Mouse (Mus musculus) c-Kit-positive CD71-positive TER-119-positive erythroid progenitor cells, embryonic 14.5 days (primary cell): ENCODE measurements around the gene Ppp1r14d.
A peak's percentile ranks its signal among the peaks of the same experiment; 100 is the strongest.

Experiments used
- DNase-seq: peaks from one replicate; pipeline ENCODE4 v3.0.0-alpha.2; 2013; ENCODE audit warnings: low spot score

Gene Ppp1r14d

DNA sequence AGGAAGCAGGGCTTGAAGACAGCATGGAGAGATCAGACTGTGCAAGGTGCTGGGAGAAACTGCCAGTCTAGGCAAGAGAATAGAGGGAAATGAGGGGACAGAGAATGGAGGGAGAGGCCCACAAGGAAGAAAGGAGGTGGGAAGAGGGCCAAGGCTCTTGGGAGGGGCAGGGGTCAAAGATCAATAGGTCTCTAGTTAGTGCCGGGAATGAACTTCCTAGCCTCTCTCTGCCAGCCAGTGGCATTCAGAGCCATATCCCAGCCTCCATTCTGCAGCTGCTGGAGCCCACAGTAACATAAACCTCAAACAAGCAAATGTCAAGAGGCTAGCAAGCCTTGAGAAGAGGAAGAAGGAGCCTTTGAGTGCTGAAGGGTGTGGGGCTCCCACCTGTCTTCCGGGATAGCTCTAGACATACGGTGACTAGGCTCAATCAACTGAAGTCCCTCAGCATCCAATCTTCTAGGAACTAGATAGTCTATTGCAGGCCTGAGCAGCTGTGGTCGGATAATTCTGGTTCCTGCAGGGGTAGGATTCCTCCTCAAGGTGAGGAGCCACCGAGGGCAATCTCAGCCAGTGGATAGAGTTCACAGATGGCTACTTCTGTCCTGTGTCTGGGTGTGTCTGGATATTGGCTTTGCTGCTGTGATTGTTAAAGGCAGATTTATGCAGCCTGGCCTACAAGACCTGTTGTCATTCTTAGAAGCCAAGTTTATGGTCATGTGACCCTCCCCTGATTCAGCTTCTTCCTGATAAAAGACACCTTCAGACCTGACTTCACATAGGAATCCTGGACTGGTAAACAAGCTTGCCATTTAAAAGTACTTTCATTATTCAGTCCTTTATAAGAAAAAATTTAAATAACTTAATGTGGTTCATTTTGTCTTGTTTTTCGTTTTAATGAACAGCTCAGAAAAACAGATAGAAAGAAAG lies at the start of gene Ppp1r14d:
Gene Ppp1r14d, minus strand, starts transcription at position 132 of the 930 bp plus-strand sequence.
- no peak for DNase-seq

DNA sequence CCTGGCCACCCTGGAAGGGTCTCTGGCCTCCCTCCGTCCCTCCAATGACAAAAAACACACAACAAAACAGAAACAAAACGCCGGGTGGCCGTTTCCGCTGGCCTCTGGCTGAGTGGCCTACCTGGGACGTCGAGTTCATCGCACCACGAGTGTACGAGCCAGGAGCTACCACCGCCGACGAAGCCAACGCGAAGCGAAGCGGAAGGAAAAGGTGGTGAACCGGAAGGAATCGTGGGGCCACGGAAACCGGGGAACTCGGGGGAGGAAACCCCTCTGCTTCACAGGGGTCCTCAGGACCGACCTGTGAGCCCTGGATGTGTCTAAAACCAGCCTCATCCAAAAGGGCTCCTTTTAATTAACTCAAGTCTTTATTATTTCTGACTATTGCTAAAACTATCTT lies 48.1 kb upstream of the Ppp1r14d start:
- DNase-seq = no peak

DNA sequence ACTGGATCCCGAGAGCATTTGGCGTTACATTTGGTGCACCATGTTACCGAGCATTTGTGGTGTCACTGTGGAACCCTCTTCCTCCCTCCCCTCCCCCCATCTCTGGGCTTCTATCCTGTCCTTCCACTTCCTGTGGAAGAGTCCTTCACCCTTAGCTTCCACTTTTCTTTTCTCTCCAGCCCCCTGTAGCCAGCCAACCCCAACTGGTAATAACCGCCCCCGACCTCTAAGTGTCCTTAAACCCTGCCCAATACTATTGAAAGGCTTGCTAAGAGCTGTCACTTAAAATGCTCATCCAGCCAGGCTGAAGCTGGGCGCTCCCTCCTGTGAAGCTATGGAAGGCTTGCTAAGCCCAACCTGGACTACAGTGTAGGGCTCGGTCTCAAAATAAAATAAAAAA lies 47.2 kb upstream of the Ppp1r14d start:
- no peak for DNase-seq

- DNase-seq = no peak
Measured at GRCm38 (mm10) chr2:119274126-119274525, 44.4 kb upstream of the Ppp1r14d start.

- DNase-seq = peak; percentile 56
Measured at GRCm38 (mm10) chr2:119270643-119271331, 41.1 kb upstream of the Ppp1r14d start, which contains the start of gene Rhov. Gene Rhov (minus strand): TSS chr2:119271272.

DNA sequence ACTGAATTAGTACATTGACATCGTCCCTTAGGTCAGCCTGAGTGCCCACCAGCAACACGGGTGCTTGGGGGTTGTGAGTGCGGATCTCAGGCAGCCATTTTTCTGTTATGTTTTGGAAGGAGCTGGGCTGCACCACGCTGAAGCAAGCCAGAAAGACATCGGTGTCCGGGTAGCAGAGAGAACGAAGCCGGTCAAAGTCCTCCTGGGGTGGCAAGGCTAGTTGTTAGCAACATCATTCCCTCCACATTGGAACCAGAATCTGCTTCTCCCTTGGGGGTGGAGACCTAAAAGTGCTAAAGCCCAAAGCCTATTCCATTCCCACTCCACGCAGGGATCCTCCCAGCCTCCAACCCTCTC lies 40.6 kb upstream of the Ppp1r14d start:
- DNase-seq = no peak

DNA sequence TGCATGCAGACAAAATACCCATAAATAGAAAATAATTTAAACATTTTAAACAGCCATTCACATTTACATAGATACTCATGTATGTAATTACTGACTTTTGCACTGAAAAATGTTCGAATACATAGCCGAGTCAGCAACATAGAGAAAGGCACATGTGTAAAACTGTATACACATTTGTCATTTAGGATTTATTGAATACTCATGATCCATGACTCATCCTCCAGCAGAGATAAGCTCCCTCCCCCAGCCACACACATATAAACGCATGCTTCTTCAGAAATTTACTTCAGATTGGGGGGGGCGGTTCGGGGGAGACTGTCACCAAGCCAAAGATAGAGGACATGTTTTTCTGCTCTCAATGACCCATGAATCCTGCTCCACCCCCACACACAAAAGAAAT lies 34.1 kb upstream of the Ppp1r14d start:
- no peak for DNase-seq

DNA sequence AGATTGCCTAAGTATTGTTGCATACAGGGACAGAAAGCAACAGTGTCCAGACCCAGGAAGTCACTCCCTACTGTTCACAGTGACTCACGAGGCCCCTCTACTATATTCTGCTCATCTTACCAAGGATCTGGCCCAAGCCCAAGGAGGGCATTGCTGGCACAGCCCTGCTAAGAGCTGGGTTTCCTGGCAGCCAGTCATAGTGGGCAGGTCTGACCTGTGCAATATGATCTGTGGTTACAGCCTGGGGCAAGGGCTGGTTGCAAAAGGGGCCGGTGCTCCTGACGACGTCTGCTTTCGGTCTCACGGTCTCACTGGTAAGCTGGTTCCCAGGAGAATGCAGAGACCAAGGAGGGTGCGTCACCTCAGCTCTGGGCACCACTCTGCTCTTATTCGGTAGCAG lies 33.3 kb upstream of the Ppp1r14d start:
- no peak for DNase-seq

DNA sequence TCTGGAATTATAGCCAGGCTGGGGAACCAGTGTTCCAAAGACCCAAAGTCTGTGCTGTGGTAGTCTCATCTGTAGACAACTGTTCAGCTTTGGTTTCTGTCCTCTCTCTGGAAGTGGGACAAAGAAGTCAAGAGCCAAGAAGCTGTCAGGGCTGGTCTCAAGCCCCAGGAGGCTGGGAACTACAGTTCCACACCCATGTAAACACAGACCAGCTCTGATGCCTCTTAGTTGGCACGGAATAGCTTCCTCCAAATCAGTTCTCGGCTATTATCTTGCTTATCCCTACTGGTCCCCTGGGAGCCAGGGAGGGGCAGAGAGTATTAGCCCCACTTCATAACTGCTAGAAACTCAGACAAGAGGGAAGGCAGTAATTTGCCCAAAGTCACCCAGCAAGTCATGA lies 31.6 kb upstream of the Ppp1r14d start:
- no peak for DNase-seq

- no peak for DNase-seq
Measured at GRCm38 (mm10) chr2:119260518-119260917, 30.8 kb upstream of the Ppp1r14d start.

DNA sequence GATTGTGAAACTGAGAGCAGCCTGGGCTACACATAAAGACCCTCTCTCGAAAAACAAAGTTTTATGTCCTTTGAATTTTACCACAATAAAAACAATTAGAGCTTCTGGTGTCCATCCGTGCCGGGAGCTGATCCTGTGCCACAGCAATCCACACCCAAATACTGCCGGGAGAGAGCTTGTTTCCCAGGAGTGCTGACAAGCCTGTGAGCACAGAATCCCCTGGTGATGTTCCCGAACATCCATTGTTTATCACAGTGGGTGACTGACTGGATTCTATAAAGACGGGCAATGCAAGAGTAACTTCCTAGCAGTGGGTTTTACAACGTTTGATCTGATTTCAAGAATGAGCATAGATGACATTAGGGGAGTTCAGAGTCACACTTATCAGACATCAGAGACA lies 25.3 kb upstream of the Ppp1r14d start:
- no peak for DNase-seq

DNA sequence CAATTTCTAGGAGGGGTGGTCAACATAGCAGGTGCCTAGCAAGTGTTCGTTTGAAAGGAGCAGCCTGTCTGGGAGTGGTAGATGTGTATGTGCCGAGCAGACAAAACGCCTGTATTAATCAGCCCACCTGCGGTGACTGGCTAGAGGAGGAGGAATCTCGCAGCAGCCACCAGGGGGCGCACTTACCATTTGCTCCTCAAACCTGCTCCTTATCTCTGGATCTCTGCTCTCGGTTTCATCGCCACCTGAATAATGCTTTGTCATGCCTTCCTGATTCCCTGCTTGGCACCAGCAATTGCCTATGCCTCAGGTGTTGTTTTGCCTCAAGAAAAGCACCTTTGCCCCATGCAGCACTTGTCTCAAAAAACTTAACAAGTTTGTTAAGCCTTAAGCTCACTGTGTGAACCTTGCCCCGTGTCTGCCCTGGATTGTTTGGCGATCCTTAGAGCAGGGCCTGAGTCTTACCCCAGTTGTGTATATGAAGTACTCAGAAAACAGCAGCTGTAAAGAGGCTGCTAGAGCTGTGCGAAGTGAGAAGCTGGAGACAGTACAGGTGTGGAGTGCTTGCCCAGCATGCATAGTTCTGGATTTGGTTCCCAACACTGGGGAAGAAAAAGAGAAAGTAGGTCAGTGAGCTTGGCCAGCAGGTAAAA lies 21.2 kb upstream of the Ppp1r14d start:
- DNase-seq = peak; percentile 90

DNA sequence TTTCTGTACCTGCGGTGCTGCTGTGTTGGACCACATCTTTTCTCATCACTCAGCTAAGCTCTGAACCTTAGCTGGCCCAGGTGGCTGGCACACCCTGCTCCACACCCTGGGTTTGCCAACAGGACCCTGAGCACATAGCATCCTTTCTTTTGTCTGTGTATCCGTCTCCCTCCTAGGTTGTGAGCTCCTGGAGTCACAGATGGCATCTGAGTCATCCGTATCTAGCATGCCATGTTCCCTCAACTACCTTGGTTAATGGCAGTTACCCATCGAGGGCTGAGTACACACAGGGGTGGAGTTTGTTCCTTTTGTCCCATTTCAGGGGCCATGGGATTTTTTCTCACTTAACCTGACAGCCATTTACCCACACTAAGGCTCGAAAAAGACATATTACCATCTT lies 20.7 kb upstream of the Ppp1r14d start:
- no peak for DNase-seq

- DNase-seq = no peak
Measured at GRCm38 (mm10) chr2:119249592-119250061, 19.9 kb upstream of the Ppp1r14d start.

GRCm38 (mm10) chr2:119247904-119248303 lies 18.2 kb upstream of the Ppp1r14d start:
- no peak for DNase-seq

DNA sequence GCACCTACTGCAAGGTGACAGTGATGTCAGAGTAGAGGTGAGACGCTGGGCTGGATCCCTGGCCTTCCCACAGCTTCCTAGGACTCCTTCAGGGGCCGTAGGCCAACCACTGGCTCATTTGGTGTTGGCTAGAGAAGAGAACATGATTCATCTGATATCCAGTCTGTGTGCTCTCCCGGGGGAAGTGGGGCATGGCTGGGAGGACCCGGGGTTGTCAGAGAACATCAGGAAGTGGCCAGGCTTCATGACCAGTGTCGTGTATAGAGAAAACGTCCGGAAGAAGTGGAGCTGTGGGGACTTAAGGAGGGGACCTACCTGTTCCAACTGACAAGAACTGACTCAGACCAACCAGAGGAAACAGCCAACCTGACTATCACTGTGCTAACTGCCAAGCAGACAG lies 15.5 kb upstream of the Ppp1r14d start:
- DNase-seq = no peak

- no peak for DNase-seq
Measured at GRCm38 (mm10) chr2:119242548-119242947, 12.8 kb upstream of the Ppp1r14d start.

DNA sequence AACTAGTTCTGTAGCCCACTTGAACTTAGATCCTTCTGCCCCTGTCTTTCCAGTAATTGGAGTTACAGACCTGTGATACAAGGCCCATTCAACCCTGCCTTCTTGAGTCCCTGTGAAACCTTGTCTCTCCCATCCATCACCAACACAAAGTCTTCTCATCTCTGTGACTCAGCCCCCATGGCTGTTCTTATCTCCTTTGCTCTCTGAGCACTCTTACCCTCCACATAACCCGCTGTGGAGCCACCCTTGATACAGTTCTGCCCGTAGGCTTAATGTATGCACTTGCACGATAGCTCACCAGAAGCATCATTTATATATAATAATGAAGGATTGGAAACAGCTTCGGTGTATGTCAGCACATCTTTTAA lies 11.1 kb upstream of the Ppp1r14d start:
- DNase-seq = no peak

DNA sequence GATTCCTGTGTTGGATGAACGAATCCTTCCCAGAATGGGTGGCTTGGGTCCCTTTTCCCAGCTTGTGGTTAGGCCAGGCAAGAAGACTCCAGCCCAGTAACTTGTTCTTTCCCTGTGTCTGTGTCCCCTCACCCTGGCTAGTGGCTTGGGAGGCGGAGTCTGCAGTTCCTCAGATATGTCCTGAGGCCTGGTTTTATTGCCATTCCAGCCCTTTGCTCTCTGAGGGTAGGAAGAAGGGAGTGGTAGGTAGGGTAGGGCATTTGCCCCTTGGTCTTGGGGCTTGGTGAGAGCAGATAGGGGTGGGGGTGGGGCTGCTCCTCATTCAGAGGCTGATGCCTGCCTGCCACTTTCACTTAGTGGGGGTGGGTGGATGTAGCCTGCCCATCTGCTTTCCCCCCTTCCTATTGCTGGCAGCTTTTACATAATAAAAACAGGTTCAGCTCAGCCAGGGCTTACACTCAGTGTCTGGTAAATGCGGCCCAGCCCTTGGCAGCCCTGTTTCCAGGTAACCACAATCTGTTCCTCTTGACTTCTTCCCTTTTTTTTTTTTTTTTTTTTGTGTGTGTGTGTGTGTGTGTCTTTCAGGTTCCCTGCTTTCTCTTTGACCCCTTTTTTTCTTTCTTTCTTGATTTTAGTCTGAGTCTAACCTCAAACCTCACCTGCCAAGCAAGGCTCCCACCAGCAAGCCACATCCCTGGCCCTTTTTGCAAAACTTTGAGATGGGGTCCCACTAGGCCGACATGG lies 10.5 kb upstream of the Ppp1r14d start:
- no peak for DNase-seq

DNA sequence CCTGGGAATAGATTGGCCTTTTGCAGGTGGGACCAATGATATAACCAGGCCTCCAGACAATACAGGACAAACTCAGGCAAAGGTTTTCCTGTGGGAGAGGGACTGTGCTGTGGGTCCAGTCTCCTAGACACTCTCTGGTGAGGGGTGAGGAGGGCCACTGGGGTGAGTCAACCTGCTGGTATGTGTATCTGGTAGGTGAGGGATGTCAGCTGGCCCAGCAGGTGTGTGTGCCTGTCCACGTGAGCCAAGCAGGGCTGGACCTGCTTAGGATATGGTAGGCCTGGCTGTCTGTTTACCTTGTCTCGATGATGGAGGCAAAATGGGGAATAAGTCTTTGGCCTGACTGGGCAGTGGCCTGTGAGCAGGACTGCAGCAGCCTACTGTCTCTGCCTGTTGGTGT lies 9.0 kb upstream of the Ppp1r14d start:
- DNase-seq = no peak

- no peak for DNase-seq
Measured at GRCm38 (mm10) chr2:119237871-119238220, 8.1 kb upstream of the Ppp1r14d start.

GRCm38 (mm10) chr2:119237210-119237870 lies 7.6 kb upstream of the Ppp1r14d start, which contains the start of gene Spint1:
Gene Spint1 (plus strand): TSS chr2:119237362.
- DNase-seq = no peak
